Mouse (Mus musculus): ENCODE results near the gene Gm9040.
"Not testable (repeated sequence)": the region's sequence is repeated elsewhere in the genome, so short reads cannot be mapped to it uniquely, and the experiment has no call there.

GRCm38 (mm10) chr10:118283016-118283415 is 43.8 kb downstream of the Gm9040 start:
- TF ChIP-seq GATA1 (IDR thresholded peaks at IDR 0.05; ENCODE audit: borderline replicate concordance, low read length); CTCF (IDR thresholded peaks at IDR 0.05; ENCODE audit: low read depth, low read length); TAL1 (conservative IDR thresholded peaks at IDR 0.05; ENCODE audit: low read depth, low read length); POLR2AphosphoS5 (IDR thresholded peaks at IDR 0.05; ENCODE audit: insufficient replicate concordance, low read depth, low read length): not testable (repeated sequence)
